Mouse (Mus musculus): ENCODE data around the gene Itgb4. TPM values are rescaled to one million over a fixed set of nuclear protein-coding genes. Genes with fewer than 3 reads are reported as not detected.

Gene Itgb4
- total and polyA plus RNA-seq, 3 experiments, result 2.6 to 3.1 (median 2.9) TPM

DNA sequence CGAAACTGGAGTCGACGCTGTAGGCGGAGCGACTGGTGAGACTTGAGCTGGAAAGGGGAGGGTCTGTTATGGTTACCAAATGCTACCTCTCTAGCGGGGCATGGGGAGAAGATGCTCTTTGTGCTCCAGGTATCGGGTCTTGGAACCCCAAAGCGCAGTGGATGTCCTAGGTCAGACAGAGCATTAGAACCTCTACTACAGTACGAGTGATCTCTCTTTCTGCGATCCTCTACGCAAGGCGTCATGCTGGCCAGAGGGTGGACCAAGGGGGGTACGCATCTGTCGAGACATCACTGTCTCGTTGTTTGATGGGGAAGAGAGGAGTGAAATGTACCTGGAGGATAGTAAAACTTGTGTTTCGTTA lies 40.8 kb upstream of the Itgb4 start:
- Histone ChIP-seq H3K4me1 (ENCODE audit: control insufficient read depth, insufficient read depth, low read length) (peaks cover 3% of the 10 kb centered on the region), H3K79me2 (replicated peaks; ENCODE audit: control insufficient read depth, insufficient read depth, low read length) (peaks cover 2% of the 10 kb centered on the region; the same call in 1 of the 2 replicates), H3K27me3 (ENCODE audit: control insufficient read depth, insufficient read depth, low read length) (no peaks in the 10 kb centered on the region), H3K36me3 (ENCODE audit: control insufficient read depth, insufficient read depth, low read length) (peaks cover 6% of the 10 kb centered on the region; the same call in 1 of the 2 replicates), H3K4me3 (peak overlapping the region; percentile 80), H3K27ac (peak overlapping the region; percentile 72), H3K9ac (ENCODE audit: low read depth, low read length) (peak overlapping the region; percentile 80)
- TF ChIP-seq EP300 (IDR thresholded peaks at IDR 0.05; ENCODE audit: insufficient read depth, low read depth, low read length) (no peak), CTCF (IDR thresholded peaks at IDR 0.05) (no peak), POLR2A (IDR thresholded peaks at IDR 0.05; ENCODE audit: insufficient read depth, low read depth, low read length) (no peak)
- DNase-seq, result no peak
- under 1% methylated on average over 16 of the region's 16 CpGs for WGBS
- intact Hi-C loops (cut with DNase I), result loop anchor here (10.0 kb wide), 1 partner anchor 201 kb away; the partner anchor contains the start of genes Mrpl38 and Trim65

DNA sequence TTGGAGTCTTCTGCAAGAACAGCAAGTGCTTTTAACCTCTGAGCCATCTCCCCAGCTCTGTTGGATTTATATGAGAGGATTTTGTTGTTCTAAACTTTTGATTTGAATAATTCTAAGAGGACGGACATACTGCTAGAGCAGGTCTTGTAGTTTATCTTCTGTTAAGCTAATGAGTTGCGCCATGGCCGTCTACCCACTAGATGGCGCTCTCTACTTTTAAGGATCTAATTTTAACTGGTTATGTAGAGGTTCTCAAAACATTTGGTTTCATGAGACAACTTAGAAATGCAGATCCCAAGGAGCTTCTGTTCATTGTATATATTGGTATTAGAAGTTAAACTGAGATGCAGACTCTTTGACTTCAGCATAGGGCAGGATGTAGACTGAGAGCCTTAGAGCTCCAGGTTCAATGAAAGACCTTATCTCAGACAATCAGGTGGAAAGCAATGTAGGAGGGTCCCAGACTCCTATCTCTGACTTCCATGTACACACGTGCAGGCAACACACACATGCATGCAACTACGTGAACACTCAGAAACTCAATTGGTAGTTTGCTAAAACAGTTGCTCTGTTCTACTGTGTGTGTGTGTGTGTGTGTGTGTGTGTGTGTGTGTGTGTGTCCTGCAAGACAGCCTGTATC lies 34.7 kb upstream of the Itgb4 start:
- no peak overlapping the region for H3K4me3 ChIP-seq
- peak; percentile 36 to 61 for DNase-seq
- intact Hi-C loops (cut with DNase I), result loop anchor here (2.0 to 10.0 kb wide), 4 partner anchors 59 to 195 kb away; partner anchors contain the start of genes Mrpl38 and Trim65
- no peak overlapping the region for H3K27ac ChIP-seq
- no peaks in the 10 kb centered on the region for H3K4me1 ChIP-seq (ENCODE audit: control insufficient read depth, insufficient read depth, low read length)
- no peak overlapping the region for H3K9ac ChIP-seq (ENCODE audit: low read depth, low read length)
- TF ChIP-seq POLR2A (IDR thresholded peaks at IDR 0.05; ENCODE audit: insufficient read depth, low read depth, low read length), result no peak
- no peak for TF ChIP-seq EP300 (IDR thresholded peaks at IDR 0.05; ENCODE audit: insufficient read depth, low read depth, low read length)
- peak; percentile 100 for TF ChIP-seq CTCF (IDR thresholded peaks at IDR 0.05)
- no peaks in the 10 kb centered on the region for H3K27me3 ChIP-seq (ENCODE audit: control insufficient read depth, insufficient read depth, low read length)
- H3K79me2 ChIP-seq (replicated peaks; ENCODE audit: control insufficient read depth, insufficient read depth, low read length), result no peaks in the 10 kb centered on the region
- 25% methylated on average over 6 of the region's 6 CpGs for WGBS
- H3K36me3 ChIP-seq (ENCODE audit: control insufficient read depth, insufficient read depth, low read length), result no peaks in the 10 kb centered on the region

- no peaks in the 10 kb centered on the region for H3K36me3 ChIP-seq (ENCODE audit: control insufficient read depth, insufficient read depth, low read length)
- TF ChIP-seq CTCF (IDR thresholded peaks at IDR 0.05), result peak; percentile 6; the same call in 1 of the 2 replicates
- no peak for TF ChIP-seq EP300 (IDR thresholded peaks at IDR 0.05; ENCODE audit: insufficient read depth, low read depth, low read length)
- no peak for TF ChIP-seq POLR2A (IDR thresholded peaks at IDR 0.05; ENCODE audit: insufficient read depth, low read depth, low read length)
- H3K9ac ChIP-seq (ENCODE audit: low read depth, low read length), result no peak overlapping the region
- 78% methylated on average over 7 of the region's 7 CpGs for WGBS
- no peaks in the 10 kb centered on the region for H3K27me3 ChIP-seq (ENCODE audit: control insufficient read depth, insufficient read depth, low read length)
- DNase-seq, result no peak
- no peak overlapping the region for H3K4me3 ChIP-seq
- no peaks in the 10 kb centered on the region for H3K4me1 ChIP-seq (ENCODE audit: control insufficient read depth, insufficient read depth, low read length)
- intact Hi-C loops (cut with DNase I), result loop anchor here (1.0 kb wide), 1 partner anchor 57 kb away; no protein-coding TSS in a partner anchor
- H3K27ac ChIP-seq, result no peak overlapping the region
- no peaks in the 10 kb centered on the region for H3K79me2 ChIP-seq (replicated peaks; ENCODE audit: control insufficient read depth, insufficient read depth, low read length)
These were observed 32.5 kb upstream of the Itgb4 start for GRCm38 (mm10) chr11:115941980-115942379.

DNA sequence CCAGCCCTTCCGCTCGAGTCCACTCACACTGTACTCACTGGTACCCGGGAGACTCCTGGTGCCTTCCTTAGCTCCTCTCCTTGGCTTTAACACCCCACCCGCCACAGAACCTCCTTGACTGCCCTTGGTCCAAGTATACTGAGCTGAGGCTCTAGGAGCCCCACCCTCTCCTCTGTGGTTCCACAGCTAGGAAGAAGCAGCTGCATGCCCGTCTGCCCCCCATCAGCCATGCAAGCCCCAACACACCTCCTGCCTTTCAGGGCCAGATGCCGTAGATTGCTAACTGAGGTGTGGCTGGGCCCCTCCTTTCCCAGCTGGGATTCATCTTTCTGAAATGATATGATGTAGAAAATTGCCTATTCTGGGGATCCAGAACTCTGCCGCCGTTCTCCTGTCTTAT lies 29.3 kb upstream of the Itgb4 start:
- Histone ChIP-seq H3K79me2 (replicated peaks; ENCODE audit: control insufficient read depth, insufficient read depth, low read length) (no peaks in the 10 kb centered on the region), H3K4me1 (ENCODE audit: control insufficient read depth, insufficient read depth, low read length) (no peaks in the 10 kb centered on the region), H3K9ac (ENCODE audit: low read depth, low read length) (no peak overlapping the region), H3K36me3 (ENCODE audit: control insufficient read depth, insufficient read depth, low read length) (no peaks in the 10 kb centered on the region), H3K27ac (no peak overlapping the region), H3K4me3 (no peak overlapping the region), H3K27me3 (ENCODE audit: control insufficient read depth, insufficient read depth, low read length) (no peaks in the 10 kb centered on the region)
- no peak for DNase-seq
- intact Hi-C loops (cut with DNase I), result no loop called here
- TF ChIP-seq CTCF (IDR thresholded peaks at IDR 0.05), result no peak
- 90% methylated on average over 8 of the region's 8 CpGs for WGBS

- DNase-seq, result no peak
- Histone ChIP-seq H3K4me3 (no peak overlapping the region), H3K79me2 (replicated peaks; ENCODE audit: control insufficient read depth, insufficient read depth, low read length) (no peaks in the 10 kb centered on the region), H3K27me3 (ENCODE audit: control insufficient read depth, insufficient read depth, low read length) (no peaks in the 10 kb centered on the region), H3K4me1 (ENCODE audit: control insufficient read depth, insufficient read depth, low read length) (no peaks in the 10 kb centered on the region), H3K27ac (peak overlapping the region; percentile 15; the same call in 1 of the 2 replicates), H3K9ac (ENCODE audit: low read depth, low read length) (no peak overlapping the region), H3K36me3 (ENCODE audit: control insufficient read depth, insufficient read depth, low read length) (no peaks in the 10 kb centered on the region)
- TF ChIP-seq EP300 (IDR thresholded peaks at IDR 0.05; ENCODE audit: insufficient read depth, low read depth, low read length) (no peak), CTCF (IDR thresholded peaks at IDR 0.05) (no peak), POLR2A (IDR thresholded peaks at IDR 0.05; ENCODE audit: insufficient read depth, low read depth, low read length) (no peak)
- intact Hi-C loops (cut with DNase I), result no loop called here
- WGBS, result 54% methylated on average over 9 of the region's 9 CpGs
These were observed 28.2 kb upstream of the Itgb4 start for GRCm38 (mm10) chr11:115946221-115946828.

DNA sequence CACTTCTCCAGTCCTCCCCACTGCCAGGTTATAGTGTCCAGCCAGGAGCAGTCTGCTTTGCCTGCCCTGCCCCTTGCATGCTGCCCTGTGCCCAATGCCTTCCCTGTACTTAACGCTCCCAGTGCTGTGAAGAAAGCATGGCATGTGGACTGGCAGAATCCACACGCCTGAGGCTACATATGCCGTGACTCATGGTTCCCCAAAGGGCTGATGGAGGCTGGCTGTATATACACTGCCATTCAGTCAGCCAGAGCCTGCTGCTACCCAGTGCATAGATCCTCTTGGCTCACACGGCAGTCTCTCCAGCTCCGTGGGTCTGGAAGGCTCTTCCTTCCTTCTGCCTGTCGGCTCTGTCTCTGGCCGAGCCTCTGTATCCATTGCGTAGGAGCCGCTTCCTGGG lies 26.2 kb upstream of the Itgb4 start:
- H3K9ac ChIP-seq (ENCODE audit: low read depth, low read length), result no peak overlapping the region
- no peak overlapping the region for H3K4me3 ChIP-seq
- no peaks in the 10 kb centered on the region for H3K4me1 ChIP-seq (ENCODE audit: control insufficient read depth, insufficient read depth, low read length)
- no peak for TF ChIP-seq POLR2A (IDR thresholded peaks at IDR 0.05; ENCODE audit: insufficient read depth, low read depth, low read length)
- no peak for TF ChIP-seq CTCF (IDR thresholded peaks at IDR 0.05)
- no peak for TF ChIP-seq EP300 (IDR thresholded peaks at IDR 0.05; ENCODE audit: insufficient read depth, low read depth, low read length)
- no peak for DNase-seq
- WGBS, result 83% methylated on average over 9 of the region's 9 CpGs
- H3K27me3 ChIP-seq (ENCODE audit: control insufficient read depth, insufficient read depth, low read length), result no peaks in the 10 kb centered on the region
- intact Hi-C loops (cut with DNase I), result no loop called here
- no peaks in the 10 kb centered on the region for H3K79me2 ChIP-seq (replicated peaks; ENCODE audit: control insufficient read depth, insufficient read depth, low read length)
- H3K27ac ChIP-seq, result no peak overlapping the region
- no peaks in the 10 kb centered on the region for H3K36me3 ChIP-seq (ENCODE audit: control insufficient read depth, insufficient read depth, low read length)
